ENCODE assay signal across 9 mouse cellular contexts in genomic region chr12:104418340-104419135, GRCm38 (mm10). TPM values are rescaled to one million over a fixed set of nuclear protein-coding genes. Genes with fewer than 3 reads are reported as not detected.
DNase-seq lines count a peak whose midpoint lies in the region; ATAC-seq and TF ChIP-seq lines count a peak whose summit lies in the region.
"Had no signal": no experiment of that assay in that cellular context is flagged by ENCODE, and none has a peak within 500 bp of the region (broad histone marks: within the 10 kb centered on the region; RNA-seq: fewer than 3 reads in every experiment).

No protein-coding gene starts in this region.

- peak; percentile 83 for DNase-seq in ES-E14 (ENCODE audit: low read depth, low spot score)
- peak; percentile 54 to 77 for DNase-seq in cerebellum, adult 2 months
- DNase-seq in forelimb bud, embryonic 11.5 days (ENCODE audit: low read depth, low spot score): peak; percentile 81
- DNase-seq in layer of hippocampus, adult 9-11 months: peak; percentile 63
- DNase-seq in ovary, postnatal 10 days (ENCODE audit: low spot score): peak; percentile 76
- peak; percentile 24 to 75 for DNase-seq in thymus, postnatal 10 days (ENCODE audit: low spot score in 2 of 2)

- H3K27ac ChIP-seq in ES-E14 (ENCODE audit: insufficient read depth, low read depth, low read length, poor library complexity, severe bottlenecking): no peak overlapping the region
- no peak overlapping the region for H3K27ac ChIP-seq in cerebellum, adult 2 months (ENCODE audit: insufficient read depth, low read length)
- H3K27ac ChIP-seq in hindbrain, embryonic 12.5 days: no peak overlapping the region
- no peak overlapping the region for H3K27ac ChIP-seq in lung, embryonic 15.5 days
- H3K27ac ChIP-seq: macrophage had no signal

- no peak overlapping the region for H3K9ac ChIP-seq in ES-E14 (ENCODE audit: insufficient read depth, low read depth, low read length, poor library complexity, severe bottlenecking)
- peak overlapping the region; percentile 32; the same call in 1 of the 2 replicates for H3K9ac ChIP-seq in hindbrain, embryonic 12.5 days
- no peak overlapping the region for H3K9ac ChIP-seq in lung, embryonic 15.5 days

- no peaks in the 10 kb centered on the region for H3K9me3 ChIP-seq in ES-E14 (ENCODE audit: control insufficient read depth, insufficient read depth, low read depth, low read length)
- no peaks in the 10 kb centered on the region for H3K9me3 ChIP-seq in hindbrain, embryonic 12.5 days (replicated peaks)
- no peaks in the 10 kb centered on the region for H3K9me3 ChIP-seq in lung, embryonic 15.5 days

- 17% methylated on average over 17 of the region's 17 CpGs for WGBS in cerebellum, adult 2 months
- WGBS in hindbrain, embryonic 12.5 days: 16% methylated on average over 15 of the region's 17 CpGs
- WGBS in lung, embryonic 15.5 days: 18% methylated on average over 14 of the region's 17 CpGs

- no peaks in the 10 kb centered on the region for H3K36me3 ChIP-seq in ES-E14 (ENCODE audit: control insufficient read depth, insufficient read depth, low read length, poor library complexity, severe bottlenecking)
- H3K36me3 ChIP-seq in hindbrain, embryonic 12.5 days: no peaks in the 10 kb centered on the region
- no peaks in the 10 kb centered on the region for H3K36me3 ChIP-seq in lung, embryonic 15.5 days

- H3K4me1 ChIP-seq in ES-E14 (ENCODE audit: control insufficient read depth in 2 of 2, insufficient read depth in 2 of 2, low read length in 2 of 2, poor library complexity in 1 of 2): peaks cover 0 to 5% of the 10 kb centered on the region in 2 experiments; a peak in 2 of 4 replicates
- H3K4me1 ChIP-seq in cerebellum, adult 2 months (ENCODE audit: control insufficient read depth, insufficient read depth, low read length): peaks cover 21% of the 10 kb centered on the region
- H3K4me1 ChIP-seq in hindbrain, embryonic 12.5 days: 0 out of 2 replicates have a peak, but pooled peaks cover 5% of the 10 kb centered on the region
- H3K4me1 ChIP-seq in lung, embryonic 15.5 days: 0 out of 2 replicates have a peak, but pooled peaks cover 4% of the 10 kb centered on the region

- TF ChIP-seq CTCF in cerebellum, adult 2 months (IDR thresholded peaks at IDR 0.05; ENCODE audit: borderline replicate concordance, insufficient read depth, low read depth, low read length): peak; percentile 82

- peak overlapping the region in 1 of 2 experiments; percentile 34; a peak in 1 of 4 replicates for H3K4me3 ChIP-seq in ES-E14 (ENCODE audit: insufficient read depth in 1 of 2, low read depth in 1 of 2, low read length in 2 of 2, poor library complexity in 1 of 2, severe bottlenecking in 1 of 2)
- no peak overlapping the region for H3K4me3 ChIP-seq in cerebellum, adult 2 months (replicated peaks; ENCODE audit: insufficient read depth, low read depth, low read length)
- peak overlapping the region; percentile 18 for H3K4me3 ChIP-seq in hindbrain, embryonic 12.5 days
- H3K4me3 ChIP-seq in lung, embryonic 15.5 days: no peak overlapping the region; the same call in 1 of the 2 replicates

- in situ Hi-C loops in ES-E14 (cut with MboI; ENCODE audit: low sequenced_read_pairs in 2 of 2, unreplicated experiment in 2 of 2): loop anchor here (10.0 to 25.0 kb wide), 3 partner anchors 206 to 424 kb away; partner anchors contain the start of gene Serpina3f (in 1 of the 2)

- H3K27me3 ChIP-seq in cerebellum, adult 2 months (ENCODE audit: control insufficient read depth, insufficient read depth, low read length): no peaks in the 10 kb centered on the region
- no peaks in the 10 kb centered on the region; the same call in 1 of the 2 replicates for H3K27me3 ChIP-seq in hindbrain, embryonic 12.5 days
- no peaks in the 10 kb centered on the region for H3K27me3 ChIP-seq in lung, embryonic 15.5 days

- no peak for TF ChIP-seq POLR2A in cerebellum, adult 2 months (IDR thresholded peaks at IDR 0.05; ENCODE audit: borderline replicate concordance, insufficient read depth, low read length)

- ATAC-seq in hindbrain, embryonic 12.5 days (ENCODE audit: low FRiP score): peak; percentile 78
- ATAC-seq in lung, embryonic 15.5 days (ENCODE audit: borderline replicate concordance, extremely low read depth, low FRiP score, low TSS enrichment): peak; percentile 30; the same call in 1 of the 2 replicates

- peak overlapping the region; percentile 50 for H3K4me2 ChIP-seq in hindbrain, embryonic 12.5 days (replicated peaks)
- peak overlapping the region; percentile 49 for H3K4me2 ChIP-seq in lung, embryonic 15.5 days

TF ChIP-seq in ES-E14, 5 proteins besides CTCF, POLR2A, EP300 and RAD21:
- TF ChIP-seq HCFC1 (IDR thresholded peaks at IDR 0.05; ENCODE audit: borderline replicate concordance, insufficient read depth, low read length): no peak
- TF ChIP-seq ZC3H11A (IDR thresholded peaks at IDR 0.05; ENCODE audit: borderline replicate concordance, low read depth, low read length): peak; percentile 92; the same call in 1 of the 2 replicates

RNA-seq across cellular contexts. Expression of gene Serpina3n, which starts 12.0 kb away (rescaled TPM):
- total RNA-seq in ES-E14 (2012; rRNA removed): 0.16 and 0.58 TPM in 2 replicates
- 14.3 and 21.1 TPM in 2 replicates for polyA plus RNA-seq in cerebellum, adult 2 months (2012; rRNA removed)
- 0.17 and 0.18 TPM in 2 replicates for polyA plus RNA-seq in hindbrain, embryonic 12.5 days (2016; fragmentation: Nextera tagmentation; extraction: Ambion mirVana)
- polyA plus RNA-seq in lung, embryonic 15.5 days (2015; fragmentation: Nextera tagmentation; extraction: Ambion mirVana): 0.14 TPM in 1 of 2 replicates, not detected in the other
- polyA plus RNA-seq: macrophage had no signal

RNA-seq across cellular contexts. Expression of gene Gsc, which starts 54.6 kb away (rescaled TPM):
- total RNA-seq in ES-E14 (2012; rRNA removed): 0.48 and 0.54 TPM in 2 replicates
- not detected in 2 replicates for polyA plus RNA-seq in cerebellum, adult 2 months (2012; rRNA removed)
- polyA plus RNA-seq in hindbrain, embryonic 12.5 days (2016; fragmentation: Nextera tagmentation; extraction: Ambion mirVana): 1.5 and 1.8 TPM in 2 replicates
- 0.31 TPM in 1 of 2 replicates, not detected in the other for polyA plus RNA-seq in lung, embryonic 15.5 days (2015; fragmentation: Nextera tagmentation; extraction: Ambion mirVana)
- polyA plus RNA-seq: macrophage had no signal

Comparison
In these comparisons a context has a peak if more than half of its experiments do, and no peak if none do; other contexts are left out.
1. RNA of gene Serpina3n, which starts 12.0 kb away (polyA plus RNA-seq): 14.3 to 21.1 TPM in cerebellum, adult 2 months; 0.17 to 0.18 TPM in hindbrain, embryonic 12.5 days and 0.14 TPM in lung, embryonic 15.5 days; every median in the first group is over 10 times any median in the second.
2. Peak in every context shown above with its lines, with median percentiles within 50 percentile points of each other: DNase-seq.